Mouse (Mus musculus): ENCODE measurements at regions not wholly inside any gene's neighbourhood (a gene's known extent, or its start where the extent isn't known, plus 50 kb on each side); places are given as distances from the start of the nearest gene placed in this dataset.

GRCm38 (mm10) chr1:64302833-64303358, 180.8 kb upstream of the Klf7 start:
- TF ChIP-seq CTCF (IDR thresholded peaks at IDR 0.05; ENCODE audit: extremely low read depth, insufficient read depth, insufficient read length, insufficient replicate concordance) (no peak), POLR2A (IDR thresholded peaks at IDR 0.05; ENCODE audit: low read depth, low read length) (no peak)

All from spleen, adult 2 months (tissue).